Mouse (Mus musculus) spleen, postnatal 4 days (tissue): ENCODE data around the gene Ulk1.
A peak's percentile ranks its signal among the peaks of the same experiment; 100 is the strongest.

Source experiments
- DNase-seq, 2 experiments: peaks; one replicate each; pipeline ENCODE4 v3.0.0; 2022; ENCODE audit warnings: low spot score in 2 of 2

Gene Ulk1

GRCm38 (mm10) chr5:110809667-110810325, at the start of gene Ulk1:
Gene Ulk1, minus strand, starts transcription at chr5:110810097.
- peak; percentile 100 for DNase-seq

GRCm38 (mm10) chr5:110859013-110859650, 49.2 kb upstream of the Ulk1 start:
- DNase-seq = no peak

- DNase-seq = no peak
Observed at GRCm38 (mm10) chr5:110857091-110857490, 47.2 kb upstream of the Ulk1 start.

GRCm38 (mm10) chr5:110852990-110853389, 43.1 kb upstream of the Ulk1 start:
- no peak for DNase-seq

- peak; percentile 16 to 66 for DNase-seq
Observed at GRCm38 (mm10) chr5:110841046-110841862, 31.4 kb upstream of the Ulk1 start.

- DNase-seq = peak; percentile 76 to 86
Observed at GRCm38 (mm10) chr5:110840465-110840864, 30.6 kb upstream of the Ulk1 start.

- peak; percentile 98 for DNase-seq
Observed at GRCm38 (mm10) chr5:110839678-110840365, 29.9 kb upstream of the Ulk1 start, which contains the start of the genes Hscb and Chek2. Gene Hscb, minus strand, starts transcription at chr5:110839777. Gene Chek2, plus strand, starts transcription at chr5:110839979.

GRCm38 (mm10) chr5:110839038-110839677, 29.3 kb upstream of the Ulk1 start:
- peak in 1 of 2 experiments; percentile 44 for DNase-seq

- DNase-seq = peak; percentile 18 to 65
Observed at GRCm38 (mm10) chr5:110838016-110838415, 28.1 kb upstream of the Ulk1 start.

- peak; percentile 82 to 86 for DNase-seq
Observed at GRCm38 (mm10) chr5:110835959-110836358, 26.1 kb upstream of the Ulk1 start.

GRCm38 (mm10) chr5:110831036-110831720, 21.3 kb upstream of the Ulk1 start:
- no peak for DNase-seq

- DNase-seq = no peak
Observed at GRCm38 (mm10) chr5:110827576-110827975, 17.7 kb upstream of the Ulk1 start.

GRCm38 (mm10) chr5:110826781-110827495, 17.0 kb upstream of the Ulk1 start:
- no peak for DNase-seq

- DNase-seq = no peak
Observed at GRCm38 (mm10) chr5:110824421-110824820, 14.5 kb upstream of the Ulk1 start.

- DNase-seq = peak; percentile 37 to 78
Observed at GRCm38 (mm10) chr5:110808821-110809666, 853 bp downstream of the Ulk1 start.

GRCm38 (mm10) chr5:110808061-110808631, 1.8 kb downstream of the Ulk1 start:
- DNase-seq = peak; percentile 85 to 89

- no peak for DNase-seq
Observed at GRCm38 (mm10) chr5:110807453-110807852, 2.4 kb downstream of the Ulk1 start.

GRCm38 (mm10) chr5:110806676-110807075, 3.2 kb downstream of the Ulk1 start:
- peak in 1 of 2 experiments; percentile 11 for DNase-seq

- no peak for DNase-seq
Observed at GRCm38 (mm10) chr5:110806154-110806553, 3.7 kb downstream of the Ulk1 start.
